Mouse (Mus musculus): ENCODE data around the gene Scimp.

- TF ChIP-seq CTCF (IDR thresholded peaks at IDR 0.05; ENCODE audit: extremely low read depth, insufficient read depth, low read length), result no peak
- TF ChIP-seq POLR2A (IDR thresholded peaks at IDR 0.05; ENCODE audit: extremely low read depth, insufficient read depth, low read length), result no peak
Measured at GRCm38 (mm10) chr11:70747876-70748545, 64.4 kb downstream of the Scimp start.

Data from cortical plate, adult 2 months (tissue).